Mouse (Mus musculus): ENCODE measurements around the gene Krtap29-1. TPM values are rescaled to one million over a fixed set of nuclear protein-coding genes. Genes with fewer than 3 reads are reported as not detected.

The Krtap29-1 gene
- total RNA-seq (2022): not detected

- DNase-seq (ENCODE audit: low spot score): no peak
Measured at GRCm38 (mm10) chr11:99978953-99979352, at the start of gene Krtap29-1. Gene Krtap29-1 (minus strand): TSS chr11:99979053.

GRCm38 (mm10) chr11:100021438-100021837, 42.6 kb upstream of the Krtap29-1 start:
- no peak for DNase-seq (ENCODE audit: low spot score)

GRCm38 (mm10) chr11:100019466-100019865, 40.6 kb upstream of the Krtap29-1 start:
- DNase-seq (ENCODE audit: low spot score): no peak

- no peak for DNase-seq (ENCODE audit: low spot score)
Measured at GRCm38 (mm10) chr11:100016112-100016511, 37.3 kb upstream of the Krtap29-1 start, which contains the start of gene Krt33a. Gene Krt33a (minus strand): TSS chr11:100016212.

GRCm38 (mm10) chr11:100013691-100014171, 34.9 kb upstream of the Krtap29-1 start:
- no peak for DNase-seq (ENCODE audit: low spot score)

- DNase-seq (ENCODE audit: low spot score): no peak
Measured at GRCm38 (mm10) chr11:100010682-100011081, 31.8 kb upstream of the Krtap29-1 start.

GRCm38 (mm10) chr11:100008336-100008735, 29.5 kb upstream of the Krtap29-1 start:
- no peak for DNase-seq (ENCODE audit: low spot score)

GRCm38 (mm10) chr11:100006624-100007023, 27.8 kb upstream of the Krtap29-1 start:
- no peak for DNase-seq (ENCODE audit: low spot score)

- no peak for DNase-seq (ENCODE audit: low spot score)
Measured at GRCm38 (mm10) chr11:100005905-100006304, 27.1 kb upstream of the Krtap29-1 start.

GRCm38 (mm10) chr11:100004846-100005245, 26.0 kb upstream of the Krtap29-1 start:
- no peak for DNase-seq (ENCODE audit: low spot score)

- no peak for DNase-seq (ENCODE audit: low spot score)
Measured at GRCm38 (mm10) chr11:99999091-99999490, 20.2 kb upstream of the Krtap29-1 start.

- DNase-seq (ENCODE audit: low spot score): no peak
Measured at GRCm38 (mm10) chr11:99994384-99994661, 15.5 kb upstream of the Krtap29-1 start.

GRCm38 (mm10) chr11:99993620-99994383, 14.9 kb upstream of the Krtap29-1 start, which contains the start of gene Krtap17-1:
Gene Krtap17-1 (minus strand): TSS chr11:99993994.
- no peak for DNase-seq (ENCODE audit: low spot score)

- DNase-seq (ENCODE audit: low spot score): no peak
Measured at GRCm38 (mm10) chr11:99990571-99990970, 11.7 kb upstream of the Krtap29-1 start.

- DNase-seq (ENCODE audit: low spot score): no peak
Measured at GRCm38 (mm10) chr11:99989881-99990405, 11.1 kb upstream of the Krtap29-1 start.

- DNase-seq (ENCODE audit: low spot score): no peak
Measured at GRCm38 (mm10) chr11:99988530-99988929, 9.7 kb upstream of the Krtap29-1 start.

GRCm38 (mm10) chr11:99986180-99986647, 7.4 kb upstream of the Krtap29-1 start, which contains the start of gene Krtap16-1:
Gene Krtap16-1 (minus strand): TSS chr11:99986597.
- no peak for DNase-seq (ENCODE audit: low spot score)

GRCm38 (mm10) chr11:99985291-99986092, 6.6 kb upstream of the Krtap29-1 start:
- no peak for DNase-seq (ENCODE audit: low spot score)

- DNase-seq (ENCODE audit: low spot score): no peak
Measured at GRCm38 (mm10) chr11:99983442-99983841, 4.6 kb upstream of the Krtap29-1 start.

- no peak for DNase-seq (ENCODE audit: low spot score)
Measured at GRCm38 (mm10) chr11:99982731-99983130, 3.9 kb upstream of the Krtap29-1 start.

GRCm38 (mm10) chr11:99965961-99966360, 12.9 kb downstream of the Krtap29-1 start:
- no peak for DNase-seq (ENCODE audit: low spot score)

GRCm38 (mm10) chr11:99964213-99964612, 14.6 kb downstream of the Krtap29-1 start:
- no peak for DNase-seq (ENCODE audit: low spot score)
